Mouse (Mus musculus) heart, postnatal 4 days (tissue): Measurements from ENCODE around the gene Psg16. TPM values are rescaled to one million over a fixed set of nuclear protein-coding genes. Genes with fewer than 3 reads are reported as not detected.

Experiments used
- DNase-seq: peaks from one replicate; pipeline ENCODE4 v3.0.0; 2021
- total RNA-seq, 2 experiments: library from RNA; stranded (reverse); gene quantifications; 2 replicates each; pipeline ENCODE4 v1.2.3; 2021

Gene Psg16
- under 1 TPM; 0.10 to 0.20 TPM for total RNA-seq

GRCm38 (mm10) chr7:17073904-17074615 lies at the start of gene Psg16:
Psg16 (plus strand) TSS chr7:17074040.
- peak; percentile 68 for DNase-seq

GRCm38 (mm10) chr7:17024141-17024540 lies 49.7 kb upstream of the Psg16 start:
- DNase-seq, result peak; percentile 64

GRCm38 (mm10) chr7:17024814-17025504 lies 48.9 kb upstream of the Psg16 start:
- no peak for DNase-seq

GRCm38 (mm10) chr7:17025505-17025894 lies 48.3 kb upstream of the Psg16 start:
- DNase-seq, result no peak

GRCm38 (mm10) chr7:17025896-17026622 lies 47.8 kb upstream of the Psg16 start:
- no peak for DNase-seq

GRCm38 (mm10) chr7:17026710-17027587 lies 46.9 kb upstream of the Psg16 start:
- DNase-seq, result no peak

- peak; percentile 94 for DNase-seq
Measured at GRCm38 (mm10) chr7:17027588-17028343, 46.1 kb upstream of the Psg16 start, which contains the start of gene Ppp5c. Ppp5c (minus strand) TSS chr7:17027924.

GRCm38 (mm10) chr7:17028923-17029322 lies 44.9 kb upstream of the Psg16 start:
- no peak for DNase-seq

- DNase-seq, result no peak
Measured at GRCm38 (mm10) chr7:17030239-17030638, 43.6 kb upstream of the Psg16 start.

GRCm38 (mm10) chr7:17038018-17038695 lies 35.7 kb upstream of the Psg16 start:
- no peak for DNase-seq

- no peak for DNase-seq
Measured at GRCm38 (mm10) chr7:17039373-17039772, 34.5 kb upstream of the Psg16 start.

- no peak for DNase-seq
Measured at GRCm38 (mm10) chr7:17045743-17046142, 28.1 kb upstream of the Psg16 start.

- DNase-seq, result no peak
Measured at GRCm38 (mm10) chr7:17047041-17047682, 26.7 kb upstream of the Psg16 start.

GRCm38 (mm10) chr7:17048431-17049190 lies 25.2 kb upstream of the Psg16 start:
- DNase-seq, result no peak

GRCm38 (mm10) chr7:17050491-17050890 lies 23.3 kb upstream of the Psg16 start:
- no peak for DNase-seq

- peak; percentile 81 for DNase-seq
Measured at GRCm38 (mm10) chr7:17050933-17051594, 22.8 kb upstream of the Psg16 start.

- DNase-seq, result no peak
Measured at GRCm38 (mm10) chr7:17054325-17054989, 19.4 kb upstream of the Psg16 start.

- peak; percentile 4 for DNase-seq
Measured at GRCm38 (mm10) chr7:17055287-17055946, 18.4 kb upstream of the Psg16 start.
